Mouse (Mus musculus) ES-Bruce4 (cell line): Measurements from ENCODE around the gene Bud31.

ENCODE experiments used
- CTCF ChIP-seq: IDR thresholded peaks from one replicate; pipeline ENCODE4 v1.8.1; 2011; ENCODE audit warnings: low read depth, low read length
- POLR2A ChIP-seq: IDR thresholded peaks from one replicate; pipeline ENCODE4 v1.8.1; 2011; ENCODE audit warnings: low read length; ENCODE audit not compliant: insufficient read depth

GRCm38 (mm10) chr5:145113416-145113815 is 26.7 kb upstream of the Bud31 start:
- TF ChIP-seq CTCF: no peak
- TF ChIP-seq POLR2A: no peak
